Mouse (Mus musculus): Measurements from ENCODE around the gene Btc. TPM values are rescaled to one million over a fixed set of nuclear protein-coding genes. Genes with fewer than 3 reads are reported as not detected.
A peak's percentile ranks its signal among the peaks of the same experiment; 100 is the strongest.

Gene Btc
- polyA plus RNA-seq (2012; rRNA removed) = 2.5 and 3.0 TPM in 2 replicates
- 4.9 and 5.5 TPM in 2 replicates for polyA plus RNA-seq (2014; fragmentation: Nextera tagmentation; extraction: Ambion mirVana)

DNA sequence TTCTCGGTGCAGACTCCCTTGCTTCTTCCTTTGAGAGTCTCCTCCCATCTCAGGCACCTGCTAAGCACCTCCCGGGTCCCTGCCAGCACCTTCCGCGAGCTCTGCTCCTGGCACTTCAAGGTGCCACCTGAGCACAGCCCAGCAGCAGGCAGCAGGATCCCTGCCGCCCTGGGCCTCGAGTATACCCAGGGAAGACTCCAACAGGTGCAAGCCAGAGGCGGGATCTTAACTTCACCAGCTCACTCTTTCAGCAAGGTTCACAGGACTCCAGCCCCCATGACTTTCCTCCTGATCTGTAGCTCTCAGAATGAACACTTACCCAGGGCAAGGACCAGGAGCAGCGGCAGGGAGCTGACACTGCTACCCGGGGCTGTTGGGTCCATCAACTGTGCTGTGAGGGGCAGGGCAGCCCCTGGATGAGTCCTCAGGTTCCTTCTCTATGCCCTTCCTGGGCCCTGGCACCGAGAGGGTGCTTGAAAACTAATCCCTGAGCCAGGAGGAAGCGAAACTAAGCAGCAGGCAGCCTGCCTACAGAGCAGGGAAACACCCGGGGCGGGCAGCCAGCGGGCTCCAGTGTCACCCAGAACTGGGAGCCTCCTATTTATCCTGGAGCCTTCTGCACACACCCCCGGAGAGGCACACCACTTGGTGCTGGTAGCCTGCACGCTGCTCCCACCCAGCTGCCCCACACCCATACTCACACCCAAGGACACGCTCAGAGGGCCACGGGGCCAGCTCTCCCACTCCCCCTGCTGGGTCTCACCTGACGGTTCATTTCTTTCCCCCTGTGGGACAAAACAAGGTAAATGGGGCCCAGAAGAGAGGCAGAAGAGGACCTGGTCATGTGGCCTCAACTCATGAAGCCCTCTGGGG, at the start of gene Btc:
TSS of gene Btc (minus strand) at position 656 of the 873 bp plus-strand sequence.
- Histone ChIP-seq H3K36me3 (ENCODE audit: control insufficient read depth, insufficient read depth, low read length) (no peaks in the 10 kb centered on the region), H3K4me2 (replicated peaks; ENCODE audit: low read depth, low read length, severe bottlenecking) (peak within 1 kb of the TSS; percentile 52), H3K4me3 (replicated peaks; ENCODE audit: low read length) (peak within 1 kb of the TSS; percentile 36), H3K27ac (replicated peaks; ENCODE audit: low read depth, low read length) (no peak within 1 kb of the TSS), H3K9me3 (ENCODE audit: control insufficient read depth, low read length) (no peaks in the 10 kb centered on the region), H3K4me1 (ENCODE audit: control insufficient read depth, insufficient read depth, low read length) (no peaks in the 10 kb centered on the region; the same call in 1 of the 2 replicates), H3K27me3 (ENCODE audit: control insufficient read depth, insufficient read depth, low read length) (no peaks in the 10 kb centered on the region), H3K9ac (ENCODE audit: low read depth, low read length, severe bottlenecking) (peak within 1 kb of the TSS; percentile 34; the same call in 1 of the 2 replicates)
- ATAC-seq (ENCODE audit: low FRiP score, low read depth) = peak; percentile 63
- DNase-seq (ENCODE audit: low spot score) = peak; percentile 32
- WGBS = 6% methylated on average over 19 of the region's 19 CpGs
- no peak for TF ChIP-seq POLR2A (IDR thresholded peaks at IDR 0.05; ENCODE audit: borderline replicate concordance, extremely low read depth, insufficient read depth, insufficient read length)

GRCm38 (mm10) chr5:91444981-91445517, 42.3 kb upstream of the Btc start:
- no peaks in the 10 kb centered on the region for H3K36me3 ChIP-seq (ENCODE audit: control insufficient read depth, insufficient read depth, low read length)
- H3K9me3 ChIP-seq (ENCODE audit: control insufficient read depth, low read length) = no peaks in the 10 kb centered on the region
- no peak overlapping the region for H3K9ac ChIP-seq (ENCODE audit: low read depth, low read length, severe bottlenecking)
- WGBS = 12% methylated on average over 3 of the region's 3 CpGs
- no peak overlapping the region for H3K4me2 ChIP-seq (replicated peaks; ENCODE audit: low read depth, low read length, severe bottlenecking)
- ATAC-seq (ENCODE audit: low FRiP score, low read depth) = peak; percentile 88
- H3K4me1 ChIP-seq (ENCODE audit: control insufficient read depth, insufficient read depth, low read length) = no peaks in the 10 kb centered on the region
- TF ChIP-seq POLR2A (IDR thresholded peaks at IDR 0.05; ENCODE audit: borderline replicate concordance, extremely low read depth, insufficient read depth, insufficient read length) = no peak
- no peaks in the 10 kb centered on the region for H3K27me3 ChIP-seq (ENCODE audit: control insufficient read depth, insufficient read depth, low read length)
- DNase-seq (ENCODE audit: low spot score) = peak; percentile 74
- H3K4me3 ChIP-seq (replicated peaks; ENCODE audit: low read length) = no peak overlapping the region
- no peak overlapping the region for H3K27ac ChIP-seq (replicated peaks; ENCODE audit: low read depth, low read length)

- Histone ChIP-seq H3K27ac (replicated peaks; ENCODE audit: low read depth, low read length) (no peak overlapping the region), H3K4me1 (ENCODE audit: control insufficient read depth, insufficient read depth, low read length) (no peaks in the 10 kb centered on the region), H3K27me3 (ENCODE audit: control insufficient read depth, insufficient read depth, low read length) (no peaks in the 10 kb centered on the region), H3K36me3 (ENCODE audit: control insufficient read depth, insufficient read depth, low read length) (no peaks in the 10 kb centered on the region), H3K4me2 (replicated peaks; ENCODE audit: low read depth, low read length, severe bottlenecking) (no peak overlapping the region), H3K9ac (ENCODE audit: low read depth, low read length, severe bottlenecking) (no peak overlapping the region), H3K9me3 (ENCODE audit: control insufficient read depth, low read length) (no peaks in the 10 kb centered on the region), H3K4me3 (replicated peaks; ENCODE audit: low read length) (no peak overlapping the region)
- DNase-seq (ENCODE audit: low spot score) (peak; percentile 13), ATAC-seq (ENCODE audit: low FRiP score, low read depth) (no peak)
- no peak for TF ChIP-seq POLR2A (IDR thresholded peaks at IDR 0.05; ENCODE audit: borderline replicate concordance, extremely low read depth, insufficient read depth, insufficient read length)
- 67% methylated on average over 6 of the region's 6 CpGs for WGBS
Observed at GRCm38 (mm10) chr5:91436563-91436962, 33.8 kb upstream of the Btc start.

- WGBS = 70% methylated on average over 6 of the region's 6 CpGs
- ATAC-seq (ENCODE audit: low FRiP score, low read depth) = no peak; the same call in 1 of the 2 replicates
Observed at GRCm38 (mm10) chr5:91434723-91435658, 32.2 kb upstream of the Btc start.

DNA sequence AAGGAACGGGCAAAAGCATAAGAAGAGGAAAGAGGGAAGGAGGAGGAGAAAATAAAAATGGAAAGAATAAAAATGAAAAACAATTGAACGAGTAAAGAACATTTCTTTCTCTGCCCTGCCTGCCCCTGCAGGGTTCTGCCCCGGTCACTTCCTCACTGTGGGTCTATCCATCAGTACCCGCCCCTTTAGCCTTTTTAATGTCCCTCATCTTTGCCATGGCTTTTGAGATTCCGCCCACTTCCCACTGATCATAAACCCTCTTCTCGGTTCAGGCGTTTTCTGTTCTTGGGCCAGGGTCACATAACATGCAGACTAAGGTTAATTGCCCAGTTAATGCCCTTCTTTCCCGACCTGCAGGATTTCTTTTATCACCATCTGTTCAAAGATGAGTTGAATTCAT, 25.8 kb upstream of the Btc start:
- H3K4me1 ChIP-seq (ENCODE audit: control insufficient read depth, insufficient read depth, low read length) = no peaks in the 10 kb centered on the region
- H3K4me3 ChIP-seq (replicated peaks; ENCODE audit: low read length) = no peak overlapping the region
- no peaks in the 10 kb centered on the region for H3K9me3 ChIP-seq (ENCODE audit: control insufficient read depth, low read length)
- no peak overlapping the region for H3K9ac ChIP-seq (ENCODE audit: low read depth, low read length, severe bottlenecking)
- H3K4me2 ChIP-seq (replicated peaks; ENCODE audit: low read depth, low read length, severe bottlenecking) = no peak overlapping the region
- no peaks in the 10 kb centered on the region for H3K27me3 ChIP-seq (ENCODE audit: control insufficient read depth, insufficient read depth, low read length)
- no peak for ATAC-seq (ENCODE audit: low FRiP score, low read depth)
- WGBS = 36% methylated on average over 8 of the region's 8 CpGs
- H3K36me3 ChIP-seq (ENCODE audit: control insufficient read depth, insufficient read depth, low read length) = no peaks in the 10 kb centered on the region
- TF ChIP-seq POLR2A (IDR thresholded peaks at IDR 0.05; ENCODE audit: borderline replicate concordance, extremely low read depth, insufficient read depth, insufficient read length) = no peak
- H3K27ac ChIP-seq (replicated peaks; ENCODE audit: low read depth, low read length) = no peak overlapping the region
- no peak for DNase-seq (ENCODE audit: low spot score)

More at GRCm38 (mm10) chr5:91434723-91435658, 32.2 kb upstream of the Btc start:
- Histone ChIP-seq H3K4me3 (replicated peaks; ENCODE audit: low read length) (no peak overlapping the region), H3K4me2 (replicated peaks; ENCODE audit: low read depth, low read length, severe bottlenecking) (no peak overlapping the region), H3K4me1 (ENCODE audit: control insufficient read depth, insufficient read depth, low read length) (no peaks in the 10 kb centered on the region), H3K9ac (ENCODE audit: low read depth, low read length, severe bottlenecking) (no peak overlapping the region), H3K27ac (replicated peaks; ENCODE audit: low read depth, low read length) (no peak overlapping the region), H3K36me3 (ENCODE audit: control insufficient read depth, insufficient read depth, low read length) (no peaks in the 10 kb centered on the region), H3K9me3 (ENCODE audit: control insufficient read depth, low read length) (no peaks in the 10 kb centered on the region), H3K27me3 (ENCODE audit: control insufficient read depth, insufficient read depth, low read length) (no peaks in the 10 kb centered on the region)
- TF ChIP-seq POLR2A (IDR thresholded peaks at IDR 0.05; ENCODE audit: borderline replicate concordance, extremely low read depth, insufficient read depth, insufficient read length) = no peak
- DNase-seq (ENCODE audit: low spot score) = no peak
